Mouse (Mus musculus) inflammation-experienced regulatory T-cells, adult 6 months (primary cell): ENCODE measurements around the gene Stk32c. TPM values are rescaled to one million over a fixed set of nuclear protein-coding genes. Genes with fewer than 3 reads are reported as not detected.

Source experiments
- ATAC-seq: one replicate; pipeline ENCODE4 v1.8.0; 2017
- polyA plus RNA-seq, 3 experiments: library from polyadenylated mRNA; unstranded; fragments of 100-300 nt; shearing (Covaris generic); gene quantifications; one replicate each; pipeline ENCODE4 v1.2.1; 2017

The Stk32c gene
- polyA plus RNA-seq, 3 experiments from 2014 or later, result 0.91 to 3.4 TPM; not detected in 1

DNA sequence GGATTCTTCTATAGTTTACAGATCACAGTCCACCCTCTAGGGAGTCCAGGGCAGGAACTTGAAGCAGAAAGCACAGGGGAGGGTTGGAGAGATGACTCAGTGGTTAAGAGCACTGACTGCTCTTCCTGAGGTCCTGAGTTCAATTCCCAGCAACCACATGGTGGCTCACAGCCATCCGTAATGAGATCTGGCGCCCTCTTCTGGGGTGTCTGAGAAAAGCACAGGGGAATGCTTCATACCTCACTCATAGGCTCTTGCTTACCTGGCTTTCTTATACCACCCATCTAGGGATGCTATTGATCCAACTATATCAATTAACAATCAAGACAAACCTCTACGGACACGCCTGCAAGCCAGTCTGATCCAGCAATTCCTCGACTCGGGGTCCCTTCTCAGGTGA is 21.5 kb downstream of the Stk32c start:
- ATAC-seq, result no peak

- no peak for ATAC-seq
Observed at GRCm38 (mm10) chr7:139190616-139191015, 22.5 kb downstream of the Stk32c start.

DNA sequence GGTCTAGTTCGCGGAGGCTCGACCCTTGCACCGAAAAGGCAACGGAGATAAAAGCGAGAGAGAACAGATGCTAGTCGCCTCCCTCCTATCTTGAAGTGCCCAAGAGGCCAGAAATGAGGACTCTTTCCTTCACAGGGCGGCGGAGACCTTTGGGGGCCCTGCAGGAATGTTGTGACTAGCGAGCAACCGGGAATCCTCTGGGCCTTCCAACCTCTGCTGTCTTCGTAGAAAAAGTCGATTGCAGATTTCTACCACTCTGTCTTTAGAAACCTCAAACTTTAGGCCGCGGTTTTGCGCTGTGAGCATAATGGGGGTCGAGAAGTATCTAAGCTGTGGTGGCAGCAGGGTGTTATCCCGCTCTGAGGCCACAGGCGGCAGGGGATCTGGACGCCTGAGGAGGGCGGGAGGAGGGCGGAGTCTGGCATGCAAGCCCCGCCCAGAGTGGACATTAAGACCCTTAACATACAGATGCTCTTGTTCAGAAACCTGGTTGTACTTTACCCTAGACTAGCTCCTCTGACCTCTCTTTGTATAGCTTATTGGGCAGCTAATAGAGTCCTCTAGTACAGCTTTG is 24.4 kb downstream of the Stk32c start:
- ATAC-seq, result no peak

GRCm38 (mm10) chr7:139187771-139188633 is 25.1 kb downstream of the Stk32c start:
- peak; percentile 76 for ATAC-seq

DNA sequence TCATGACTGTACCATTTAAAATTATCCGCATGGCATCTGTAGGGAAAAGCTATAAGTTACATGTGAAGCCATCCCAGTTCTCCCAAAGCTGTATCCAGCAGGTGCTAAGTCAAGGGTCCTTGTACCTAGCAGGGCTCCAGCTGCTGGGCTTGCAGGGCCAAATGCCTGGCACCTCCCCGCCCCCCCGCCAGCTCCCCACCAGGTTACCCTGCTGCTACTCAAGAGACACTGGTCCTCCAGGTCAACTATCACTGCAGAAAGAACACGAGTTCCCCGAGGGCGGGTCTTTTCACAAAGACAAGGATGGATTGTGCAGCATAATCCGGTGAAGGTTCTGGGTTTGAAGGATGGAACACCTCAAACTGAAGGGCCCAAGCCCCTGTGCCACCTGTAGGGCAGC is 25.8 kb downstream of the Stk32c start:
- no peak for ATAC-seq

DNA sequence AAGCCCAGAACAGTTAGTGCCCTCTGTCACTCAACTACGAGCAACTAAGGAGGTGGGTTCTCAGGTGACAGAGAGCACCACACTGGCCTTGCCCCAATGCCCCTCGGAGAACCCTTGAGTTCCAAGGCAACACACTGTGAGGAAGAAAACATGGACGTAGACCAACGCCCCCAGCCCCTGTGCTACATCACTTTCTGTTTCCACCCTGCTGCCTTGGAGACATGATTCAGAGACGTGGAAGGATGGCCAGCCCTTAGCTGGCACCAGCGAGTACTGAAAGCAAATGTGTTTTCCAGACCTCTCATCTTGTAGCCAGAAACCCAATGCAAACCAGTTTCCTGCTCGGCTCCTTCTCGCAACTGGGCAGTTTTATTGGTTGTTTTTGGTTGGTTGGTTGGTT is 26.7 kb downstream of the Stk32c start:
- ATAC-seq, result no peak

DNA sequence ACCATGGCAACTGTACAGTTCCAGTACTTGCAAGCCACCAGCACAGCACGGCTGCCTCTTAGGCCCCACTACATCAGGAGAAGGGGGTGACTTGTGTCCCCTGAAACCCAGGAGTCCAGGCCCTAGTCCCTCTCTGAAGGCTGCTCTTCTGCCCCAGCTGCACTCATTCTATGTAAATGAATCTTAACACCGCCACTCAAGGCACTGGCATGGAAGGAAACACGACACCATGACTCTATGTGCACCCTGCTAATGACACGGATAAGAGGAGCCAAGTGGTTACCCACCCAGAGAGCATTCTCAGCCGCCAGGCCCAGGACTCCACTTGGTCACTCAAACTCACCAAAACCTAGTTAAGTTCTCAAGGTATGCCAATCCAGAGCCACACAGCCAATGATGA is 27.1 kb downstream of the Stk32c start:
- no peak for ATAC-seq

- ATAC-seq, result no peak
Observed at GRCm38 (mm10) chr7:139184846-139185245, 28.3 kb downstream of the Stk32c start.

DNA sequence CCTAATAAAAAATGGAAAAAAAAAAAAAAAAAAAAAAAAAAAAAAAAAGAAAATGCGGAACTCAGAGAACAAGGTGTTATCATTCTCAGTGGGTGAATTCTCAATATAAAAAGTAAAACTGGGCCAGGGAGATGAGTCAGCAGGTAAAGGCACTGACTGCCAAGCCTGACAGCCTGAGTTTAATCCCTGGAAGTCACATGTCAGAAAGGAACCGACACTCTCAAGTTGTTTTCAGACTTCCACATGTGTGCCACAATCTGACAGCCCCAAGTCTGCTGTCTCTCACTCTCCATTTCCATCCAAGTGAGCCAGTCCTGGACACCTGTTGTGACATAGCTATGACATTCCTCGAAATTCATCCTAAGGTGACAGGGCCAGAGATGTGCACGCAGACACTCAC is 28.7 kb downstream of the Stk32c start:
- ATAC-seq, result no peak

DNA sequence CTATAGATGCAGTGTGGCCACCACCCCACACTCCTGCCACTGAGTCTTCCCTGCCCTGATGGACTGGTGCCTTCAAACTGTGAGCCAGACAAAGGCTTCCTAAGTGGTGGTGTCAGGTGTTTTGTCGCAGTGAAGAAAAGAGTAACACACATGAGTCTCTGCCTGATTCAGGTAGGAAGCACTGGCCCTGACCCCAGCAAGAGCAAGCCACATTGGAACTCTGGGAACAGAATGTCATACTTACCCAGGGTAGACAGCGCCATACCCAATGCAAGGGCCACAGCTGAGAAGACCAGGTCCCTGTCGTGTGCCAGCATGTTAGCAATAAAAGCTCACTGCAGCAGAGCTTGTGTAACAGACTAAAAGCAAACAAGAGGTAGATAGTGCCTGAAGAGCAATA is 33.0 kb downstream of the Stk32c start:
- no peak for ATAC-seq

DNA sequence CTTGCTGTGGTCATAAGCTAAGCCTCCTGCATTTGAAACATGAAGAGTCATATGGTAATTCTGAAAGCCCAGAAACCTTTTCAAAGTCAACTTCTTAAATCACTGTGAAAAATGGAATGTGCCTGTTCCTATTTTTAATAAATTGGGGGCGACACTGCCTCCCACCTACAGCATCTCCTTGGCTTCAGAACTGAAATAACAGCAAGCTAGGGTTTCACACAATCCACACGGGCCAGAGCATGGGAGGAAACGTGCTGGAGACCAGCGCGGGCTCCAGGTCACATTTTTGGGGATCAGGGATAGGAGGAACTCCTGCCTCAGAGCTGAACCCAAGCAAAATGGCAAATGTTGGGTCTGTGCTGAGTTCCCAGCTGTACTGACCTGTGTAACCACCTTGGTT is 33.8 kb downstream of the Stk32c start:
- no peak for ATAC-seq

- no peak for ATAC-seq
Observed at GRCm38 (mm10) chr7:139169143-139169542, 44.0 kb downstream of the Stk32c start.

DNA sequence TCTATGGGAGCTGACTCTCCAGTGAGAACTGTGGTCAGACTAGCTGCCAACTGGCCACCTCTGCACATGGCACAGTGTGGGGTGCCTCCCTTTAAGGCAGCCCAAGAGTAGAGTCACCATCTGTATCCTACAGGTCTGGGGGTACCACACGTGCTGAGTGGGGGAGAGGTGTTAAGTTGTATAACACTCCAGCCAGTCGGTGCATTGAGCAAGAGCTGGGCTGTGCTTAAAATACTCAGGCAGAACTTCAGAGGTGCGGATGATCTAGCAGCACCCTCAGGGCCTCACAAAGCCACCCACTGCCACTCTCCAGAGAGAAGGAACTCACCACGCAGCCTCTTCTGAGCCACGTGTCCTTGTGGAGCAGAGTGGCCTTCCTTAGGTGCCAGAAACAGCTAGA is 48.7 kb downstream of the Stk32c start:
- ATAC-seq, result no peak

- no peak for ATAC-seq
Observed at GRCm38 (mm10) chr7:139158956-139159355, 54.2 kb downstream of the Stk32c start.

GRCm38 (mm10) chr7:139158549-139158948 is 54.6 kb downstream of the Stk32c start:
- no peak for ATAC-seq

DNA sequence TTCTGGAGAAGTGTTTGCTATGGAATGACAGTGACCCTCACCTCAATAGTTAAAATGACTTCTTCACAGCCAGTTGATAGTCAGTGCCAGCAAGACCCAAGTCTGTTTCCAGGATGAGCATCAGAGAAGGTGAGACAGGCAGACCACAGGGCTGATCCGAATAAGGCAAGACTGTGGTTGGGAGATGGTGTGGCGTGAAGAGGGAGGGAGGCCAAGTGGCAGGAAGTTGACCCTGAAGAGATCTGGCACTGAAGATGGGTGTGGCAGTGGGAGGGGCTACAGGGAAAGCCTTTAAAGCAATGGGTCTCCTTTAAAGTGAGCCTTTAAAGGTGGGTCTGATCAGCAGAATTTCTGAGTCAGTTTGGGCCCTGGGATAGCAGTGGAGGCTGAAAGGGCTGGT is 55.6 kb downstream of the Stk32c start:
- ATAC-seq, result peak; percentile 51

- peak; percentile 62 for ATAC-seq
Observed at GRCm38 (mm10) chr7:139156341-139157058, 56.6 kb downstream of the Stk32c start.

GRCm38 (mm10) chr7:139152927-139153326 is 60.2 kb downstream of the Stk32c start:
- peak; percentile 14 for ATAC-seq

DNA sequence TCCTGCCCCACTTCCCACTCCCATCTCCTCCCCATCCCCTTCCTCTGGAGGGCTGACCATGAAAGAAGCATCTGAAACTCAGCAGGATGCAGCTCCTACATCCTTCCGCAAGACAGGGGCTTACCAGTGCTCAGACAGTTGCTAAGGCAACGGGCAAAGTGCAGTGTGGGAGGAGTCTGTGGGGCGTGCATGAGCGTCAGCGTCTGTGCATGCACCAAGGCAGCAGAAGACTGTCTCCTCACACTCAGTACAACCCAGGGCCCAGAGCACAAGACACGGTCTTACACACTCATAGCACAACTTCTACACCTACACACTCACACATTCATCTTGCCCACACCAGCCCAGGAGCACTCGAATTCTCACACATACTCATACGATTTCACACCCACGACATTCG is 62.0 kb downstream of the Stk32c start:
- peak; percentile 96 for ATAC-seq

DNA sequence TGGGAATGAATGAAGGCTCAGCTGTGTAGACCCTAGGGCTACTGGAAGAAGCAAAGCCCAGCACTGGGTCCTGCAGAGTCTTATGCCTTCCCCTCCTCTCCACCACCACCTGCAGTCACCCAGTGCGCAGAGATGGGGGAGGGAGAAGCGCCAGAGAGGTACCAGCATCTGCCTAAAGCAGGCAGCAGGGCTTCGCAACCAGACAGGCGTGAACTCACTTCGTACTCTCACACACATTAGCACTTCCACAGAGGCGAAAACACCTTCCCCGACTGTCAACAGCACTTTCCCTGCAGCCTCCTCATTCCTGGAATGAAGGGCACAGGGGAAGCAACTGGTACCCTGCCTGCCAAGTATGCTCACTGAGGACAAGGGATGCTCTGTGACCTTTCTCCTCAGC is 63.7 kb downstream of the Stk32c start:
- ATAC-seq, result no peak

GRCm38 (mm10) chr7:139147360-139147759 is 65.7 kb downstream of the Stk32c start:
- ATAC-seq, result no peak

GRCm38 (mm10) chr7:139145891-139146290 is 67.2 kb downstream of the Stk32c start:
- ATAC-seq, result no peak

- no peak for ATAC-seq
Observed at GRCm38 (mm10) chr7:139143785-139144184, 69.3 kb downstream of the Stk32c start.
